Mouse (Mus musculus) embryonic facial prominence, embryonic 13.5 days (tissue): ENCODE results near the gene Hist1h2af. TPM values are rescaled to one million over a fixed set of nuclear protein-coding genes. Genes with fewer than 3 reads are reported as not detected.
"Not testable (repeated sequence)": the region's sequence is repeated elsewhere in the genome, so short reads cannot be mapped to it uniquely, and the experiment has no call there.

Source experiments
- ATAC-seq: fragments of 200-750 bp; cut with Nextera tagmentation; 2 replicates; pipeline ENCODE4 v1.8.0; 2017; ENCODE audit warnings: low read depth; ENCODE audit not compliant: insufficient number of reproducible peaks, insufficient read depth, low FRiP score, low TSS enrichment
- H3K27ac ChIP-seq: fragments of 300-500 bp; sonication (generic); 2 replicates; pipeline ENCODE4 v1.5.1; 2015; ENCODE audit warnings: moderate library complexity, mild to moderate bottlenecking, inconsistent platforms
- H3K27me3 ChIP-seq: fragments of 300-500 bp; sonication (generic); 2 replicates; pipeline ENCODE4 v1.6.1; 2015; ENCODE audit warnings: mild to moderate bottlenecking, inconsistent platforms
- H3K36me3 ChIP-seq: fragments of 300-500 bp; sonication (generic); 2 replicates; pipeline ENCODE4 v1.6.1; 2015; ENCODE audit warnings: mild to moderate bottlenecking, inconsistent platforms
- H3K4me1 ChIP-seq: fragments of 300-500 bp; sonication (generic); 2 replicates; pipeline ENCODE4 v1.6.1; 2015; ENCODE audit warnings: inconsistent platforms
- H3K4me2 ChIP-seq: fragments of 300-500 bp; sonication (generic); 2 replicates; pipeline ENCODE4 v1.6.1; 2015; ENCODE audit warnings: moderate library complexity, mild to moderate bottlenecking, inconsistent platforms
- H3K4me3 ChIP-seq: fragments of 300-500 bp; sonication (generic); 2 replicates; pipeline ENCODE4 v1.5.1; 2015; ENCODE audit warnings: mild to moderate bottlenecking, inconsistent platforms
- H3K9ac ChIP-seq: fragments of 300-500 bp; sonication (generic); 2 replicates; pipeline ENCODE4 v1.6.1; 2015; ENCODE audit warnings: mild to moderate bottlenecking, inconsistent platforms
- H3K9me3 ChIP-seq: fragments of 300-500 bp; sonication (generic); 2 replicates; pipeline ENCODE4 v1.6.1; 2016; ENCODE audit warnings: inconsistent platforms
- WGBS: fragments of 180-500 bp; shearing (Covaris S2); methylation state at CpG from one replicate; pipeline ENCODE4 v1.1.7; 2015; ENCODE audit warnings: mixed read lengths; 5-methylcytosine and 5-hydroxymethylcytosine counted together
- polyA plus RNA-seq: library from polyadenylated mRNA; unstranded; fragments of >200 nt; fragmentation: Nextera tagmentation; extraction: Ambion mirVana; gene quantifications from 2 replicates; pipeline ENCODE4 v1.2.1, GENCODE M21; 2015

Gene Hist1h2af
- polyA plus RNA-seq, 1 experiment from 2014 or later: 6.6 TPM

DNA sequence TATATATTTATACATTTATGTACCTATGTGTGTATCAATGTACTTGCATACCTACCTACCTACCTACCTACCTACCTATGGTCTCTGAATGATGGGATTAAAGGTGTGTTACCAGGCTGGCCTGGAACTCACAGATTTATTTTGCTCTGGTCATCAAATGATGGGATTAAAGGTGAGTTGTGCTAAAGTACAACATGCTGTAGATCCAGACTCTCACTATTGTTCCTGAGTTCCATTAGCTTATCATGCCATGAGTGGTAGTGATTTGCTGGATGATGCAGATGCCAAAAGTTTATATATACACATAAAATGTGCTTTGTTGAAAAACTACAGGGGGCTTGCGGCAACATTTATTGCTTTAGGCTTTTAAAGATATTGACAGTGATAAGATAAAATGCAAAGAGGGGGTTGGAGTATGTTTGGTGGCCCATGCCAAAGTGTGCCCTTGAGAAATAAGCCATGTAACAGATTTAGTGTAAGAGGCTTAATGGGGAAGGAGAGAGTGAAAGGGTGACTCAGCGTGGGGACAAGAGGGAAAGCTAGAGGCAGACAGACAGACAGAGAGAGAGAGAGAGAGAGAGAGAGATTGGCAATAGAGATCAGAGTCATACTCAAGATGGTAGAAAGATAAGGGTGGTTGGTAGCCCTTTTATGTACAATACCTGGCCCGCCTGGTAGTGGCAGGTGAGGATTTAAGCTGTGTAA, 3.5 kb downstream of the Hist1h2af start:
- H3K9me3 ChIP-seq: no peaks in the 10 kb centered on the region
- 74% methylated on average over 3 of the region's 3 CpGs for WGBS
- peak overlapping the region; percentile 54; the same call in 1 of the 2 replicates for H3K9ac ChIP-seq
- peak overlapping the region; percentile 54 for H3K4me3 ChIP-seq
- H3K27ac ChIP-seq: peak overlapping the region; percentile 60
- peak overlapping the region; percentile 66 for H3K4me2 ChIP-seq
- ATAC-seq: no peak
- no peaks in the 10 kb centered on the region for H3K27me3 ChIP-seq
- H3K36me3 ChIP-seq: no peaks in the 10 kb centered on the region
- H3K4me1 ChIP-seq: peaks cover 30% of the 10 kb centered on the region

DNA sequence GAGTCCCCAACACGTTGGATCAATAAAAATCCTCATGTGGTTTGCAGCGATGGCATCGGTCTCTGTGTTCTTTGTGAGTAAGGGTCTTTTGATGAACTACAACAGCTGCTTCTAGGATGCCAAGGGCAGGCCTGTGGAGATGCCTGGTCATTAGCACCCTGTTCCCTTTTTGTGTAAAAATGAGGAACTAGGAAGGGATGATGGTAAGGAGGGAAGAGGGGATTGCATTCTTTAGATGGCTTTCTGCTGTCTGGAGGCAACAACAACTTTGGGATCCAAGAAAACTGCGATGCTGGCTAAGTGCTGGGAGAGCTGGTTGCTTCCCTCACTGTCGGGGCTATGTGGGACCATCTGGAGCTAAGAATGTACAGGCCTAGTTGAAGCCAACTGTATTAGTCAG, 4.5 kb downstream of the Hist1h2af start:
- Histone ChIP-seq H3K36me3 (no peaks in the 10 kb centered on the region), H3K4me2 (peak overlapping the region; percentile 24), H3K27ac (0 out of 2 replicates have a peak overlapping the region, but pooled peaks have one; percentile 48), H3K4me1 (peaks cover 20% of the 10 kb centered on the region), H3K27me3 (no peaks in the 10 kb centered on the region), H3K9me3 (no peaks in the 10 kb centered on the region), H3K4me3 (no peak overlapping the region), H3K9ac (0 out of 2 replicates have a peak overlapping the region, but pooled peaks have one; percentile 12)
- 59% methylated on average over 5 of the region's 5 CpGs for WGBS
- ATAC-seq: no peak

DNA sequence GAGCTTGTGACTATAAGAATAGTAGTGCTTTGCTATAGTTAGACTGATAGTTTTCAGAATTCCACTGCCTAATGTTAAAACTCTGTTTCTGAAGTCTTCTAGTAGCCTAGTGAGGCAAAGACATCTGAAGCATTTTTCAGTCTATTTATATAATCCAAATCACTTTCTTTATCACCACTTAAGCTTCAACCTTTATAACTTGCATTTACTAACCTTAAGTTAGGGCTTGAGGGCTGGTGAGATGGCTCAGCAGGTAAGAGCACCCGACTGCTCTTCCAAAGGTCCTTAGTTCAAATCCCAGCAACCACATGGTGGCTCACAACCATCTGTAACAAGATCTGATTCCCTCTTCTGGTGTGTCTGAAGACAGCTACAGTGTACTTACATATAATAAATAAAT, 6.1 kb downstream of the Hist1h2af start:
- not testable (repeated sequence) for H3K36me3 ChIP-seq, H3K27ac ChIP-seq, H3K27me3 ChIP-seq, ATAC-seq, H3K9me3 ChIP-seq, H3K9ac ChIP-seq, H3K4me2 ChIP-seq, H3K4me3 ChIP-seq
- 68% methylated on average over 1 of the region's 1 CpGs for WGBS
- H3K4me1 ChIP-seq: peaks cover 14% of the 10 kb centered on the region

DNA sequence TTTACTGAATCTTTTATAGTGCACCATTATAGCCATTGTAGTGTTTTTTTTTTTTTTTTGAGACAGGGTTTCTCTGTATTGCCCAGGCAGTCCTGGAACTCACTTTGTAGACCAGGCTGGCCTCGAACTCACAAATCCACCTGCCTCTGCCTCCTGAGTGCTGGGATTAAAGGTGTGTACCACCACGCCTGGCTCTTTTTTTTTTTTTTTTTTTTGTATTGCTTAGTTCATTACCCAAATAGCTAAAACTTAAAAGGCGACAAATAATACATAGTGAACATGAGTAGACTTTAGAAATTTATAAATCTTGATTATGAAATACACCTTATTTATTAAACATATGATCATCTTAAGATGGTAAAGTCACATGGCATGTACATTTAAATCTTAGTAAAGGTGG, 7.8 kb downstream of the Hist1h2af start:
- H3K9ac ChIP-seq: no peak overlapping the region
- WGBS: 71% methylated on average over 3 of the region's 3 CpGs
- ATAC-seq: no peak
- H3K27ac ChIP-seq: no peak overlapping the region
- H3K27me3 ChIP-seq: no peaks in the 10 kb centered on the region
- no peaks in the 10 kb centered on the region for H3K36me3 ChIP-seq
- H3K9me3 ChIP-seq: no peaks in the 10 kb centered on the region
- no peak overlapping the region for H3K4me3 ChIP-seq
- peaks cover 10% of the 10 kb centered on the region for H3K4me1 ChIP-seq
- peak overlapping the region; percentile 68; the same call in 1 of the 2 replicates for H3K4me2 ChIP-seq

DNA sequence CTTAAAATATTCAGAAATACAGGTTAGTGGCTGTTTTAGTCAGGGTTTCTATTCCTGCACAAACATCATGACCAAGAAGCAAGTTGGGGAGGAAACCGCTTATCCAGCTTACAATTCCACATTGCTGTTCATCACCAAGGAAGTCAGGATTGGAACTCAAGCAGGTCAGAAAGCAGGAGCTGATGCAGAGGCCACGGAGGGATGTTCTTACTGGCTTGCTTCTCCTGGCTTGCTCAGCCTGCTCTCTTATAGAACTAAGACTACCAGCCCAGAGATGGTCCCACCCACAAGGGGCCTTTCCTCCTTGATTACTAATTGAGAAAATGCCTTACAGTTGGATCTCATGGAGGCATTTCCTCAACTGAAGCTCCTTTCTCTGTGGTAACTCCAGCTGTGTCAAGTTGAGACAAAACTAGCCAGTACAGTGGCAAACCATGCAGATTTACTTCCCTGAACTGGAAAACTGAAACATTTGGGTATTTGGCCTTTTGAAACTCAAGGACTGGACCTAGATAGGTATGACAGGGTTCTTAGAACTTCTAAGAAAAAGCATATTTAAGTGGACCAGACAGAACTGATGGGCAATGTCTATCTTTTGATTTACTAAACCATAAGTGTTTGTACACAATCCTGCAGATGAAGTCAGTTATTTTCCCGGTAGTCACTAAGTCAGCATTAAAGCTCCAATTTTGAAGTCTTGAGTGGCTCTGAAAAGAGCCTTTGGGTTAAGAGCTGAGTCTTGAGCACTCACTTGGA, 8.7 kb downstream of the Hist1h2af start:
- H3K9me3 ChIP-seq, H3K4me1 ChIP-seq, H3K36me3 ChIP-seq, ATAC-seq, H3K27me3 ChIP-seq: not testable (repeated sequence)
- peak overlapping the region; percentile 51 for H3K4me3 ChIP-seq
- peak overlapping the region; percentile 68 for H3K4me2 ChIP-seq
- H3K27ac ChIP-seq: peak overlapping the region; percentile 92
- peak overlapping the region; percentile 74 for H3K9ac ChIP-seq
- WGBS: 3% methylated on average over 3 of the region's 3 CpGs

DNA sequence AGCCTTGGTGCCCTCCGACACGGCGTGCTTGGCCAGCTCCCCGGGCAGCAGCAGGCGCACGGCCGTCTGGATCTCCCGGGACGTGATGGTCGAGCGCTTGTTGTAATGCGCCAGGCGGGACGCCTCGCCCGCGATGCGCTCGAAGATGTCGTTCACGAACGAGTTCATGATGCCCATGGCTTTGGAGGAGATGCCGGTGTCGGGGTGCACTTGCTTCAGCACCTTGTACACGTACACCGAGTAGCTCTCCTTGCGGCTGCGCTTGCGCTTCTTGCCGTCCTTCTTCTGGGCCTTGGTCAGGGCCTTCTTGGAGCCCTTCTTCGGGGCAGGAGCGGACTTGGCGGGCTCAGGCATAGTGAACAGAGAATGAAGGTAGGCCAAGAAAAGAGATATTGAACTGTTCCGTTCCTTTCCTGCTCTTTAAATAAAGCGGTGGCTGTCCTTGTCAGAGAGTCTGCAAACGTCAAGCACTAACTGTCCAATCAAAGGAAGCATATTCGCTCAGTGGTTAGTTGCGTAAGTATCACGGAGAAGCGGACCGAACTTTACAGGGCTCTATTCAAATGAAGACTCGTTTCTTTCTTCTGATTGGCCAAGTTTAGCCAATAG, 9.4 kb downstream of the Hist1h2af start, which contains the start of gene Hist1h2bh:
Gene Hist1h2bh (minus strand): TSS at position 394 of the 609 bp plus-strand sequence.
- not testable (repeated sequence) for H3K27me3 ChIP-seq, H3K9me3 ChIP-seq, H3K4me1 ChIP-seq, H3K36me3 ChIP-seq
- WGBS: under 1% methylated on average over 27 of the region's 42 CpGs
- Histone ChIP-seq H3K27ac (peak within 1 kb of the TSS; percentile 97), H3K9ac (peak within 1 kb of the TSS; percentile 74), H3K4me3 (peak within 1 kb of the TSS; percentile 51), H3K4me2 (peak within 1 kb of the TSS; percentile 69)
- peak; percentile 91 for ATAC-seq

DNA sequence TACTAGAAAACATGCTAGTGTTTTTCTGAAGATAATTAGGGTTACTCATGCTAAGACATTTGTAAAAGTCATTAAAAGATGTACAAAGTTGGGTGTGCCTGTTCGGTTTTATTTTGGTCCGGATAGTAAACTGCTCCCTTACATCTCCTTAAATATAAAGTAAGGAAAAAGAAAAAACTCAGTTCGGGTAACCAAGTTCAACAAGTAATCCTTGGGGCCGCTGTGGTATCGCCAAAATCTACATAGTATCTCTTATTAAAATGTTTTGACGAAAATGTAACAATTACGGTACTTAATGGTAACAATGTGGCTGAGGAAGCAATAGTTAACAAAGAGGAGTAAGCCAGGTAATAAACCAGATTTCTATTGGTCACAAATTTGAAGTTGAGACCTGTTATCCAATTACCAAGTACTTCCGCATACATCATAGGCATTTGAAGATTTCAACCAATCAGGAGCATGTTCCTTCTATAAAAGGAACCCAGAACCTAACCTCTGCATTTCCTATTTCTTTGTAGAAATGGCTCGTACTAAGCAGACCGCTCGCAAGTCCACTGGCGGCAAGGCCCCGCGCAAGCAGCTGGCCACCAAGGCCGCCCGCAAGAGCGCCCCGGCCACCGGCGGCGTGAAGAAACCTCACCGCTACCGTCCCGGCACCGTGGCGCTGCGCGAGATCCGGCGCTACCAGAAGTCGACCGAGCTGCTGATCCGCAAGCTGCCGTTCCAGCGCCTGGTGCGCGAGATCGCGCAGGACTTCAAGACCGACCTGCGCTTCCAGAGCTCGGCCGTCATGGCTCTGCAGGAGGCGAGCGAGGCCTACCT, 10.5 kb downstream of the Hist1h2af start, which contains the start of gene Hist1h3f:
Gene Hist1h3f (plus strand): TSS at position 88 of the 822 bp plus-strand sequence.
- peak within 1 kb of the TSS; percentile 69 for H3K4me2 ChIP-seq
- WGBS: under 1% methylated on average over 22 of the region's 45 CpGs
- no peaks in the 10 kb centered on the region; the same call in 1 of the 2 replicates for H3K4me1 ChIP-seq
- H3K9ac ChIP-seq: peak within 1 kb of the TSS; percentile 76
- no peaks in the 10 kb centered on the region for H3K27me3 ChIP-seq
- H3K4me3 ChIP-seq: peak within 1 kb of the TSS; percentile 51
- H3K36me3 ChIP-seq: no peaks in the 10 kb centered on the region
- no peaks in the 10 kb centered on the region for H3K9me3 ChIP-seq
- H3K27ac ChIP-seq: peak within 1 kb of the TSS; percentile 97
- ATAC-seq: peak; percentile 91

DNA sequence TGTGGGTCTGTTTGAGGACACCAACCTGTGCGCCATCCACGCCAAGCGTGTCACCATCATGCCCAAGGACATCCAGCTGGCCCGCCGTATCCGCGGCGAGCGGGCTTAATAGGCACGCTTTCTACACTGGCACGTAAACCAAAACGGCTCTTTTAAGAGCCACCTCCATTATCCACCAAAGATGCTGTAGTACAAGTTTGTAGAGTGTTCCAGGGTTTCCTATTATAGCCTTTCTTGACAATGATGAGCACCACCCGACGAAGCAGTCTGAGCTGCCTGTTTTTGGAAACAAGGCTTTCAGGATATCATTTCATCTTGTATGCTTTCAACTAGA, 11.0 kb downstream of the Hist1h2af start:
- H3K36me3 ChIP-seq, H3K27me3 ChIP-seq, H3K4me1 ChIP-seq, H3K9me3 ChIP-seq, ATAC-seq: not testable (repeated sequence)
- 0% methylated on average over 13 of the region's 14 CpGs for WGBS
- peak overlapping the region; percentile 97 for H3K27ac ChIP-seq
- peak overlapping the region; percentile 51 for H3K4me3 ChIP-seq
- peak overlapping the region; percentile 69 for H3K4me2 ChIP-seq
- peak overlapping the region; percentile 76 for H3K9ac ChIP-seq

DNA sequence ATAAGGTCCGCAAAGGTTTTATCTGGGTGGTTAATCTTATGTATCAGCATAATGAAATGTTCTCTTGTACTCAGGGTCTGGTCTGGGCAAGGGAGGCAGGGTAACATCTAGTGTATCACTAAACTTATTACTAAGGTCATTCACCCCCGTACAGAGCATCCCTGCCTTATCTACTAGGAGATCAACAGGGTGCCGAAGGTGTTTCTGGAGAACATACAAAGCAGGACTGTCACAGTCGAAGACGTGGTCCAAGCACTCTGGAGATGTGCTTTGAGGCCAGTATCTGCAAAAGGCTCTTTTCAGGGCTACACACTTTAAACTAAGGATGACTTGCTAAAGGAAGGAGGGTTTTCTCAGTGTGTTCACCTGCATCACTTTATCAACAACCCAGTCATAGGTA, 13.0 kb downstream of the Hist1h2af start:
- Histone ChIP-seq H3K36me3 (no peaks in the 10 kb centered on the region), H3K4me3 (no peak overlapping the region), H3K27ac (peak overlapping the region; percentile 23; the same call in 1 of the 2 replicates), H3K9ac (no peak overlapping the region), H3K4me1 (peaks cover 6% of the 10 kb centered on the region), H3K27me3 (no peaks in the 10 kb centered on the region), H3K4me2 (0 out of 2 replicates have a peak overlapping the region, but pooled peaks have one; percentile 0), H3K9me3 (no peaks in the 10 kb centered on the region)
- no peak for ATAC-seq
- 81% methylated on average over 5 of the region's 5 CpGs for WGBS

DNA sequence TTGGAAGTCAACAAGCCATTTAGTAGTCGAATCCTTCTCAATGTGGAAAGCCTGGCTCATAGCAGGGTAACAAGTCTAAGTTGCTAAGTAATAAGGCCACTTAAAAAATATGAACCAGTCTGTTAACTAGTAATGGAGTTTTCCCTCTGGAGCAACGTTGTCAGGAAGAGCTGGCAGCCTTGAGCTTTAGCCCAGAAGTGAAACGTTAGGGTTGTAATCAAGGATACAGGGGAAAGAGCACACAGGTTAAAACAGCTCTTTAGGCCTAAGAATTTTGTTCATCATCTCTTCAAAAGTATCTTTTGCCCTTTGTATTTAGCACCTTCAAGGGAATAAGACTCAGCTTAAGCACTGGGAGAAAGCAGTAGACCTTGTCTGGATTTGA, 17.0 kb downstream of the Hist1h2af start:
- 6% methylated on average over 3 of the region's 3 CpGs for WGBS
- peak overlapping the region; percentile 94 for H3K27ac ChIP-seq
- H3K4me1 ChIP-seq: peaks cover 16% of the 10 kb centered on the region
- no peak for ATAC-seq
- no peaks in the 10 kb centered on the region for H3K36me3 ChIP-seq
- H3K4me2 ChIP-seq: peak overlapping the region; percentile 72
- peak overlapping the region; percentile 48 for H3K4me3 ChIP-seq
- H3K27me3 ChIP-seq: no peaks in the 10 kb centered on the region
- H3K9me3 ChIP-seq: no peaks in the 10 kb centered on the region
- H3K9ac ChIP-seq: peak overlapping the region; percentile 71
